Mouse (Mus musculus) embryonic facial prominence, embryonic 11.5 days (tissue): Measurements from ENCODE around the gene Serpinf2. TPM values are rescaled to one million over a fixed set of nuclear protein-coding genes. Genes with fewer than 3 reads are reported as not detected.

Experiments used
- ATAC-seq: fragments of 200-750 bp; cut with Nextera tagmentation; replicated peaks from 2 replicates; pipeline ENCODE4 v1.8.0; 2017; ENCODE audit warnings: low read depth; ENCODE audit not compliant: insufficient number of reproducible peaks, low FRiP score, low TSS enrichment
- DNase-seq: peaks from one replicate; pipeline ENCODE4 v3.0.0-alpha.2; 2015; ENCODE audit warnings: low spot score
- H3K27ac ChIP-seq: fragments of 300-500 bp; sonication (generic); replicated peaks from 2 replicates; pipeline ENCODE4 v1.5.1; 2014; ENCODE audit warnings: mild to moderate bottlenecking, low read depth, low read length, control low read depth
- H3K27me3 ChIP-seq: fragments of 300-500 bp; sonication (generic); 2 replicates; pipeline ENCODE4 v1.6.1; 2014; ENCODE audit warnings: mild to moderate bottlenecking, low read length, moderate library complexity, mixed read lengths; ENCODE audit not compliant: control insufficient read depth, insufficient read depth
- H3K36me3 ChIP-seq: fragments of 300-500 bp; sonication (generic); replicated peaks from 2 replicates; pipeline ENCODE4 v1.6.1; 2014; ENCODE audit warnings: low read depth, mild to moderate bottlenecking, low read length, moderate library complexity, mixed read lengths; ENCODE audit not compliant: control insufficient read depth, insufficient read depth
- H3K4me1 ChIP-seq: fragments of 300-500 bp; sonication (generic); 2 replicates; pipeline ENCODE4 v1.6.1; 2014; ENCODE audit warnings: low read length, mixed read lengths; ENCODE audit not compliant: control insufficient read depth, insufficient read depth
- H3K4me2 ChIP-seq: fragments of 300-500 bp; sonication (generic); 2 replicates; pipeline ENCODE4 v1.6.1; 2014; ENCODE audit warnings: low read depth, mild to moderate bottlenecking, control low read depth, low read length, moderate library complexity
- H3K4me3 ChIP-seq: fragments of 300-500 bp; sonication (generic); 2 replicates; pipeline ENCODE4 v1.5.1; 2014; ENCODE audit warnings: low read depth, low read length, control low read depth
- H3K9ac ChIP-seq: fragments of 300-500 bp; sonication (generic); replicated peaks from 2 replicates; pipeline ENCODE4 v1.6.1; 2014; ENCODE audit warnings: mild to moderate bottlenecking, control low read depth, low read length
- H3K9me3 ChIP-seq: fragments of 300-500 bp; sonication (generic); replicated peaks from 2 replicates; pipeline ENCODE4 v1.6.1; 2016; ENCODE audit warnings: mild to moderate bottlenecking, low read length, inconsistent platforms, mixed read lengths; ENCODE audit not compliant: control insufficient read depth
- WGBS: fragments of 180-500 bp; shearing (Covaris S2); extraction: QIAGEN DNeasy Blood & Tissue Kit; methylation state at CpG from one replicate; pipeline ENCODE4 v1.1.7; 2014; 5-methylcytosine and 5-hydroxymethylcytosine counted together
- polyA plus RNA-seq: library from polyadenylated mRNA; unstranded; fragments of >200 nt; fragmentation: Nextera tagmentation; extraction: Ambion mirVana; gene quantifications from 2 replicates; pipeline ENCODE4 v1.2.1, GENCODE M21; 2014

The Serpinf2 gene
- polyA plus RNA-seq, 1 experiment from 2014 or later = 0.34 TPM

DNA sequence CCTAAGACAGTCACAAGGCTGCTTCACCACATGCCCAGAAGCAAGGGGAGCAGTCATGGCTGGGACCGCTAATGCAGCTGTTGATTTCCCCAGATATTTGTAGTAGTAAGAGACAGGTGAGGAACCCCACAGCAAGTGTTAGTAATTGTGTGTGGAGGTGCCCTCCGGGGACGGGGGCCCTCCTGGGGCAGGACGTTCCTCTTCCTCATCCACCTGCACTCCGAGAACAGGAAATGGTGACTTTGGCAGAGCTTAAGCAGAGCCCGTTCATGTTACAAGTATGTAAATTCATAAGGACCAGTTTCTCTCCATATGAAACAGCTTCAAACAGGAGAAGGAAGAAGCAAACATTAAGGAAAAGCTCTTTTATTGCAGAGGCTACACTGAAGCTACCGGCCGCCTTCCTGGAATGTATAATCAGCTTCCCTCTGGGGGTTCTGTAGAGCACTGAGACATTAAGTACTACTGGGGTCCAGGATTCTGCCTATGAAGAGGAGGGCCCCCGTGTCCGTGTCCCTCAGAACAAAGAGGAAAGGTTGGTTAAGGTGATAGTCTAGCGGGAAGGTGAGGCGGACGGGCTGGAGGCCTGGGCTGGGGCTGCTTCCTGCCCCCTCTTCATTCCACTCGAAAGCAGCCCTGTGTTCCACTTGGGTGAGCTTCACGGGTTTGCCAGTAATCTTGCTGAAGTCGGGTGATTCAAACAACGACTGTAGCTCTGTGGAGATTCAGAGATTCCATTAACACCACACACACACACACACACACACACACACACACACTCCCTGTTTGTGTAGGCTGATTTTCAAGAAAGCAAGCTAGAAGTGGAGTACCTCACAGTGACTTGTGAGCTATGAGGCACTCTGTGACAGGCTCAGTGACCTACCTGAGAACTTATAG, 29.5 kb downstream of the Serpinf2 start:
- 83% methylated on average over 17 of the region's 17 CpGs for WGBS
- H3K36me3 ChIP-seq = no peaks in the 10 kb centered on the region; the same call in 1 of the 2 replicates
- no peak for ATAC-seq

DNA sequence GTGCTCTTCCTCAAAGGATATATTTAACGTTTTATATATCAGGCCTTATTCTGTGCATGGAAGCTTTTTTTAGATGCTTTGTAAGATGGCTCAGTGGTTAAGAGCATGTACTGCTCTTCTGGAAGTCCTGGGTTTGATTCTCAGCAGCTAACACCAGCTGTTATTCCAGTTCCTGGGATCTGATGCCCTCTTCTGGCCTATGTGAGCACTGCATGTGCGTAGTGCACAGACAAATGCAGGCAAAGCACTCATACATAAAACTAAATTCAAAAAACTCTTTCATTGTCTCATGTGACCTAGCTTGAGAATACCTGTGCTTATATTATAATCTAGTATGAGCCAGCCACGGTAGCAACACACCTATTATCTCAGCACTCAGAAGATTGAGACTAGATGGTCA, 32.5 kb downstream of the Serpinf2 start:
- no peak overlapping the region for H3K4me2 ChIP-seq
- no peak for ATAC-seq
- 35% methylated on average over 3 of the region's 3 CpGs for WGBS
- no peaks in the 10 kb centered on the region for H3K27me3 ChIP-seq
- H3K4me3 ChIP-seq = no peak overlapping the region
- H3K36me3 ChIP-seq = no peaks in the 10 kb centered on the region; the same call in none of the 2 replicates
- H3K4me1 ChIP-seq = no peaks in the 10 kb centered on the region
- no peak overlapping the region for H3K27ac ChIP-seq
- H3K9ac ChIP-seq = no peak overlapping the region
- H3K9me3 ChIP-seq = no peaks in the 10 kb centered on the region
- peak; percentile 48 for DNase-seq

More for the DNA sequence above, 29.5 kb downstream of the Serpinf2 start:
- DNase-seq = no peak
- no peak overlapping the region for H3K9ac ChIP-seq
- no peak overlapping the region for H3K27ac ChIP-seq
- H3K27me3 ChIP-seq = no peaks in the 10 kb centered on the region
- no peaks in the 10 kb centered on the region for H3K9me3 ChIP-seq
- H3K4me2 ChIP-seq = no peak overlapping the region
- no peaks in the 10 kb centered on the region for H3K4me1 ChIP-seq
- no peak overlapping the region for H3K4me3 ChIP-seq

DNA sequence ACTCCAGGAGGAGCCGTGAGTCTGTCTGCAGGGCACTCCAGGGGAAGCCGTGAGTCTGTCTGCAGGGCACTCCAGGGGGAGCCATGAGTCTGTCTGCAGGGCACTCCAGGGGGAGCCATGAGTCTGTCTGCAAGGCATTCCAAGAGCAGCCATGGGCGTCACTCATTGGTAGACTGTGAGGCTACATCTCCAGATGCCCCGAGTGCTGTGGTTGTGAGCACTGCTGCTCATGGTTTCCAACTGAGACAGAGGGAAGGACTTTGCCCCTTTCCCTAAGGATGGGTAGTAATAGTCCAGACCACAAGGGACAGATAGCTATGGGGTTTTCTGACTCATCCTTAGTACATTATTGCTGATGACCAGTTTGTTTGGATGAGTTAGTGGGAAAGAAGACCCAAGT, 33.3 kb downstream of the Serpinf2 start:
- WGBS = 74% methylated on average over 4 of the region's 4 CpGs
- ATAC-seq (no peak), DNase-seq (no peak)
- H3K27ac ChIP-seq = no peak overlapping the region
- H3K27me3 ChIP-seq = no peaks in the 10 kb centered on the region
- no peaks in the 10 kb centered on the region for H3K9me3 ChIP-seq
- H3K9ac ChIP-seq = no peak overlapping the region
- H3K4me1 ChIP-seq = no peaks in the 10 kb centered on the region
- H3K4me2 ChIP-seq = no peak overlapping the region
- H3K4me3 ChIP-seq = no peak overlapping the region
- no peaks in the 10 kb centered on the region; the same call in none of the 2 replicates for H3K36me3 ChIP-seq

DNA sequence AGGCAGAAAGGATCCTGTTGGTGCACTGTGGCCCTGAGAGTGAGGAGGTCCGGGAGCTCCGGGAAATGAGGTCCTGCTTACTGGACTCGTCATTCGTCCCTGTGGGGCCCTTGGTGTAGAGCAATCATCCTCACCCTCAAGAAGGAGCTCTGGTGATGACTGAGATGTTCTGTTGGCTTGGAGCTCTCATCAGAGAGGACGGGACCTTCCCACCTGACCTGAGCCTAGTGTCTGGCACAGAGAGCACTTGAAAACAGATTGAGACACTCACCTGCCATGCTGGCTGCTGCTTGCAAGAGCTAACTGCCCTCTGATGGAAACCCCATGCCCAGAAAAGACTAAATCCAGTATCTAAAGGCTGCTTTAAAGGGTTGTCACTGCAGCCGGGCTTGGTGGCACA, 34.6 kb downstream of the Serpinf2 start:
- Histone ChIP-seq H3K4me3 (no peak overlapping the region), H3K4me1 (no peaks in the 10 kb centered on the region), H3K9ac (no peak overlapping the region), H3K27me3 (no peaks in the 10 kb centered on the region), H3K36me3 (no peaks in the 10 kb centered on the region; the same call in 1 of the 2 replicates), H3K27ac (no peak overlapping the region), H3K9me3 (no peaks in the 10 kb centered on the region), H3K4me2 (no peak overlapping the region)
- ATAC-seq (no peak), DNase-seq (no peak)
- WGBS = 89% methylated on average over 6 of the region's 6 CpGs

DNA sequence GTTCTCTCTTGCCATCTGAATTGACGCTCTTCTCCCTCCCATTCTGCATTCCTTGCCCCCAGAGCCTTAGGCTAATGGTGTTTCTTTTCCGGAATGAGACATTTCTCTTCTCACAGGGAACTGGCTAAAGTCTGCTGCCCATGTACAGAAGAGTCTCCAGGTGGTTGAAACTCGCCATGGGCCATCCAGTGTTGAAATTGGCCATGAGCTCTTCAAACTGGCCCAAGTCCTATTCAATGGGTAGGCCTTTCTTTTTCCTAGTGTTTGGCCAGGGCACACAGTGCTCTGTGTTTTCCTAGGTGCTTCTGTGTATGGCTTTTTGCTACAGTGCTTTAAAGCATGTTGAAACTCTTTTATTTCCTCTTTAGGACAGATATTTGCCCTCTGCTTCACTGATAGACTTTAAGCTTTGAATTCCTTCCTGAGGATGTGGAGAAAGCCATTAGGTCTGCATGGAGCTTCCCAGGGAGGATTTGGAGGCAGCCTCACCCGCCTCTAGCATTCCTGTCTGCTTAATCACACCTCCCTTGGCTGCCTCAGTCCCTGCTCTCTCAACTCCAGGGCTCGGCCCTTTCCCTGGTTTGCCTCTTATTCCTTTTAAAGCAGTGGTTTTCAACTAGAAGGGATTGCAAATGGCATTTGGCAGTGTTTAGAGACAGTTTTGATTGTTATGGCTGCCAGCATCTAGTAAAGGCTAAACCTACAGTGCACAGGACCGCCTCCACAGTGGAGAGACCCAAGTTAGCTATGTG, 35.9 kb downstream of the Serpinf2 start:
- Histone ChIP-seq H3K36me3 (no peaks in the 10 kb centered on the region; the same call in 1 of the 2 replicates), H3K4me1 (no peaks in the 10 kb centered on the region), H3K27ac (no peak overlapping the region), H3K4me3 (no peak overlapping the region), H3K9me3 (no peaks in the 10 kb centered on the region), H3K9ac (no peak overlapping the region), H3K27me3 (no peaks in the 10 kb centered on the region), H3K4me2 (no peak overlapping the region)
- 73% methylated on average over 6 of the region's 6 CpGs for WGBS
- DNase-seq (no peak), ATAC-seq (no peak)

DNA sequence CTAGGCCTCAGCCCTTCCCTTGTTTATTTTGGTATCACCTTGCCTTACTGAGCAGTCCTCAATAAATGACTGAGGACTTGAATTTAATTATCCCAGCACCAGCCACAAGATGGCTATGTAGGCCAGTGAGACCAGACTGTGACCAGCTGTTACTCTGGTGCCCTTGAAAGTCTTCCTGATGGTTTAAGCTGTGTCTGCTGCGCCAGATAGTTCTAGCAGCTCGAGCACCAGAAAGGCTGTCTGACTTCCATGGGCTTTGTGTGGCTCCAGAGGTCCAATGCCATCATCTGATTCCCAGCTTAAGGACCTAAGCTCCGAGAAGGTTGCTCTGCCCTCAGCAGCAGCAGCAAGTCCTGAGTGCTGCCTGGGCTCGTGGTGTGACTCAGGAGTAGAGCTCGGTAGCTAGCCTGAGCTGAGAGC, 37.1 kb downstream of the Serpinf2 start:
- Histone ChIP-seq H3K9me3 (no peaks in the 10 kb centered on the region), H3K27ac (no peak overlapping the region), H3K36me3 (no peaks in the 10 kb centered on the region; the same call in 1 of the 2 replicates), H3K4me2 (no peak overlapping the region), H3K4me1 (no peaks in the 10 kb centered on the region), H3K9ac (no peak overlapping the region), H3K4me3 (no peak overlapping the region), H3K27me3 (no peaks in the 10 kb centered on the region)
- 65% methylated on average over 5 of the region's 5 CpGs for WGBS
- DNase-seq (peak; percentile 73), ATAC-seq (no peak)

DNA sequence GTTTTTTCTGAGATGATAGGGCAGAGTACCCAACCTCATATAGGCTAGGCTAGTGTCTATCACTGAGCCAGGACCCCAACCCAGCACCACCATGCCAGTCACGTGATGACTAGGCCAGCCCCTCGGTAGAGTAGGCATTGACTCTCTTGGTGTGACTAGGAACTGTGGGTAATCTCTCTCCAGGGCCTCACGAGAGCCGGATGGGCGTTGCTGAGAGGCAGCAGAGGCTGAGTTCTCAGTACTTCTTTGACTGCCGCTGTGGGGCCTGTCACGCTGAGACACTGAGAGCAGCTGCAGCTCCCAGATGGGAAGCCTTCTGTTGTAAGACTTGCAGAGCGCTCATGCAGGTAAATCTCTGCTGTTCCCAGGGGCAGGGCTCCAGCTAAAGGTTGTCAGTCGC, 39.3 kb downstream of the Serpinf2 start:
- Histone ChIP-seq H3K4me2 (no peak overlapping the region), H3K27me3 (no peaks in the 10 kb centered on the region), H3K4me3 (no peak overlapping the region), H3K27ac (no peak overlapping the region), H3K9me3 (no peaks in the 10 kb centered on the region), H3K36me3 (no peaks in the 10 kb centered on the region; the same call in 1 of the 2 replicates), H3K9ac (no peak overlapping the region), H3K4me1 (no peaks in the 10 kb centered on the region)
- DNase-seq (no peak), ATAC-seq (no peak)
- WGBS = 72% methylated on average over 9 of the region's 9 CpGs

DNA sequence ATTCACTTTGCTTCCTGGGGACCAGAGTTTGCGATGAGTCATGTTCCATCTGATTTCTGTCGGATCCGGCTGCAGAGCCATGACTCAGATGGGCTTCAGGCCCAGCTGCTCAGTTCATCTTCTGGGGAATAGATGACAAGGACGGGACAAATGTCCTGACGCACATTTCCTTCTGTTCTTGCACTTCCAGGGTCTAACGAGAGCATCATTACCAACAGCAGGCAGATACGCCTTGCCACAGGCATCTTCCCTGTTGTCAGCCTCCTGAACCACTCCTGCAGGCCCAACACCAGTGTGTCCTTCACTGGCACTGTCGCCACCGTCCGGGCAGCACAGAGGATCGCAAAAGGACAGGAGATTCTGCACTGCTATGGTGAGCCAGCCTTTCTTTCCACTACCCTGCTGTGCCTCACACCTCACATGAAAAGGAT, 40.0 kb downstream of the Serpinf2 start:
- H3K36me3 ChIP-seq = no peaks in the 10 kb centered on the region; the same call in 1 of the 2 replicates
- no peaks in the 10 kb centered on the region for H3K9me3 ChIP-seq
- no peak overlapping the region for H3K27ac ChIP-seq
- H3K9ac ChIP-seq = no peak overlapping the region
- no peak overlapping the region for H3K4me2 ChIP-seq
- DNase-seq = no peak
- H3K4me1 ChIP-seq = no peaks in the 10 kb centered on the region
- H3K27me3 ChIP-seq = no peaks in the 10 kb centered on the region
- no peak for ATAC-seq
- WGBS = 87% methylated on average over 11 of the region's 11 CpGs
- H3K4me3 ChIP-seq = no peak overlapping the region
